Mouse (Mus musculus): ENCODE measurements around the gene Sox5.

The Sox5 gene

DNA sequence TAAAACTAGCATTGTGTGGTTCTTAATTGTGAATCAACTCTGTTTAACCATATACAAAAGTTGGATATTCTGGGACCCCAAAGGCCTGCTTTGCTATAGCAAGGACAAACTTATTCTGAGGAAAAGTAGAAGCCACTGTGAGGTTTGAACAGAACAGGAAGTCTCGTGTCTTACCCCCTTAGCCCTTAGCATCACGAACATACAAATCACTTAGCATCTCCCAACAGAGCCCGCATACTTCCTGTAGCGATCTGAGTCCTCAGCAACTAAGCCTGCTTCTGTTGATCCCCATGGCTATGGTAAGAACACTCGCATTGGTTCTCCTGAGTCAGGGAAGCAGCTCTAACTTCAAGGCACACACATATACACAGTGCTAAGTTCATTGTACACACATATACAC is 337.4 kb downstream of the Sox5 start:
- no peak for DNase-seq (ENCODE audit: low read depth, low spot score)

DNA sequence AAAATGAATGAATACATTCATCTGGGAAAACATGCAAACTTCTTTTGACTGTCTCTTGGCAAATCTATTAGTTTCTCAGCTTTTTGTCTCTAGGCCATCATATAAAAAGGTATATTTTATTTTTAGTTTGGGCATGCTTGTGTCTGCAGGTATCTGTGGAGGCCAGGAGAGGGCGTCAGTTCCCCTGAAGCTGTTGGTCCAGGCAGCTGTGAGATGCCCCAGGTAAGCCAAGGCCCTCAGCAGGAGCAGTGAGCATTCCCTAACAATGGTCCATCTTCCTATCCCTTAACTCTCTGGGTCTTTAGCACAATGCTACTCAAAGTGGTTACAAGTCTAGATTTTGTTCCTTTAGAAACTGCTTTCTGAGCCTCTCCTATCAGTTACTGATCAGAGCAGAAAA is 338.1 kb downstream of the Sox5 start:
- peak; percentile 52 for DNase-seq (ENCODE audit: low read depth, low spot score)

DNA sequence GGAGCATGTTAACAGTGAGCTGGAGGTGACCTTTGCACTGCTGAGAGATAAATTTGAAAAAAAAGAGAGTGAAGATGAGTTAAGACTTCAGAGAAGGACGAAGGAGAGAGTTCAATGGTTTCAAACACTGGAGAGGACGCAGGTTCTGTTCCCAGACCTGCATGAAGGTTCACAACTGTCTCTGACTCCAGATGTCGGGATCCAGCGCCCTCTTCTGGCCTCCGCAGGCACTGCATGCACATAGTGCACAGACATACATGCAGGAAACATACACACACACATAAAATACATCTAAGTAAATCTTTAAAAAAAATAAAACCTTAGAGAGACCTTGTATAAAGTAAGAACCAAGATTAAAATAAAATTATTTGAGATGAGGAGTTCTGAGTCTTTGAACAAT is 352.5 kb downstream of the Sox5 start:
- peak; percentile 59 for DNase-seq (ENCODE audit: low read depth, low spot score)

DNA sequence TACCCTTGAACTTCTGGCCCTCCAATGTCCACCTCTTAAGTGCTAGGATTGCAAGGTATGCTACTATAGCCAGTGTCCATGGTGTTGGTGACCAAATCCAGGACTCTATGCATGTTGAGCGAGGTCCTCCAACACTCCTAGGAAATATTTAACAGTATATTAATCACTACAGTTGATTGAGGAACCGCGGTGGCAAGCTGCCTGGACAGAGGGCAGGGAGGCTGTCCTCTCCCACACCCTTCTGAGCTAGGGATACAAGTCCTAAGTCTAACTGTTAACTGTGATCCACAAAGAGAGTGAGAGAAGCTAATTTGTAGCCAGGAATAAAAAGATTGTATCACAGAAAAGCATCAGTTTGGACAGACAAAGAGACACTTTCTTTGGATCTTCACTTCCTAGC is 373.7 kb downstream of the Sox5 start:
- DNase-seq (ENCODE audit: low read depth, low spot score): no peak

DNA sequence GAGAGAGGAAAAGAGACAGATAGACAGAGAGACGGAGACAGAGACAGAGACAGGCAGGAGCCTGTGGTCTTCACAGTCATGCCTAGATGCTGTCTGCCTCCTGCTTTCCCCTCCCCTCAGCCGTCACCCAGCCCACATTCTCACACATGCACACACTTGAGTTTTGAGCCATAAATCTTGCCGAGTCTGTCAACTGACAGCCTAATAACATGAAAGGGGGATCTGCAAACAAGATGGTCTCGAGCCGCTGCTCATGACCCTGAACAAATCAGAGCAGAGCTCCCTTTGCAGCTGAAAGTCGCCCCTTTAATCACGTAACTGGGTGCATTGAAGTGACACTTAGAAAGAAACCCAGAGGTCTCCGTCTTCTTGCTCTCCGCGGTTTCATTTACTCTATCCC is 383.7 kb downstream of the Sox5 start:
- DNase-seq (ENCODE audit: low read depth, low spot score): no peak

DNA sequence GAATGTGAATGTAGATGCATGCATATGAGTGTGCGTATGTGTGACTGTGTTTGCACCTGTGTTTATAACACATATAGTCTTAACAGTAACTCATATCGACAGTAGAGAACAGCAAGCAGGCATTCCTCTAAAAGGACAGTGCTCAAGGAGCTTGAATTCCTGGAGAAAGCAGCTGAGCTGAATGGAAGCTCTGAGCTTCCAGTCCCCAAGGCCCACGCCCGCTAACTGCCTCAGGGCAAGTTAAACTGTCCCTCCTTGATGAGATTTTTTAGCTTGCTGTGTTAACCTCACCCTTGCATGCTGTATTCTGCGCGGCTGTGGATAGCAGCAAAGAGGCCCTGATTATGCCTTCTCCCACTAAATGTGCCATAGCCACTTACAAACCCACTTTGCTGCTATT is 388.6 kb downstream of the Sox5 start:
- DNase-seq (ENCODE audit: low read depth, low spot score): peak; percentile 19

DNA sequence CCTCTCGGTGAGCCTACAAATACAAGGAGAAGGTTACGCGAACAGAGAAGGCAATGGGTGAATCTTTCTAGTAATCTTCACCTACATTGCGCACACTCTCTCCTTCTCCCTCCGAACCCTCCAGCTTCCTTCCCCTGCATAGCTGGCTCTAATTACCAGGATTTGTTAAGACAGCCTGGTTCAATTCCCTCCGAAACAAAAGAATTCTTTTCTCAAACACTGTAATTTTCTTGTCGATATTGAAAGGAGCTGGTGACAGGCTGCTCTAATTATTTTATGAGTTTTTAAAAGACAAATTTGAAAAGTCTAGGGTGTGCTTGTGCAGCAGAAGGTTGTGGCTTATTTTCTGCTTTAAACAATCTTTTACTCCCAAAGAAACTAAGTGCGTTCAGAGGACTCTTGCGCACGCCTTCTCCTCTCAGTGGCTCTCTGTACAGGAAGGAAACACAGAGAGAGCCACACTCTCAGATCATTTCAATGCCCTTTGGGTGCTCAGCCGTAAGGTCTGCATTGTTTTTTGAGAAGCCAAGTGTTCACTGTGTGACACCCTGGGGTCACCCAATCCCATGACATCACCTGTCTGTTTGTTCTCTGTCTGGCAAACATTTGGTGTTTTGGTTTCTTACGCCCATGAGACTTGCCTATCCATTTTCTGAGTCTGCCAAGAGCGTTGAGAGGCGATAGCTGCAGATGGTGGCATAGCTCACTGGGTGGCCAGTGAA is 392.3 kb downstream of the Sox5 start:
- DNase-seq (ENCODE audit: low read depth, low spot score): no peak

DNA sequence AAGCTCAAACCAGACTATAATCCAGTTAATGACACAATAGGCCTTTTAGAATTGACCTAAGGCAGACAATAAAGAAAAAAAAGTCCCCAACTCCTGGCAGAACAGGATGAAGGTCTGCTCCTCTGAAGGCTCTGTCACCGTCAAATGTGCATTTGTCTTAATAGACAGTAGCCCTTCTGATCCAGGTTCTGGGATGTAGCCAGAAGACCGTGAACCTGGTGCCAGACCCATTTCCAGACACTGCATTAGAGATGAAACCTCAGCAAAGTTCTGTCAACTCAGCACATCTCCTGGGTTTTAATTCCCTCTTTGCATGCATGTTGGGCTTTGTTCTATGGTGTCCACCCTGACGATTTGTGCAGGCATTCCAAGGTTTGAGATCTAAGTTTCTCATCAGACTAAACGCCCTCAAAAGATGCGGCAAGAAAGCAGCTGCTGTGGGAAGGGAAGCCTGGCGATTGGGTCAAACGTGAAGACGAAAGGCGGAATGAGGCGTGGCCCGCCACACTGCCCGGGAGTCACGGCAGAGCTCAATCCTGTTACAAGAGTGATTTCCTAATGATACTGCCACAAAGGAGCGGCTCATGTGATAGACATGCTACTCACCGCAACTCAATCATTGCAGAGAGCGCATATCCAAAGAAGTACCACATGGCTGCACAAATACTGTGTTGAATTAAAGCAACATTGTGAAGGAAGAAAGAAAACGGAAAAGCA is 394.1 kb downstream of the Sox5 start:
- peak; percentile 18 for DNase-seq (ENCODE audit: low read depth, low spot score)

DNA sequence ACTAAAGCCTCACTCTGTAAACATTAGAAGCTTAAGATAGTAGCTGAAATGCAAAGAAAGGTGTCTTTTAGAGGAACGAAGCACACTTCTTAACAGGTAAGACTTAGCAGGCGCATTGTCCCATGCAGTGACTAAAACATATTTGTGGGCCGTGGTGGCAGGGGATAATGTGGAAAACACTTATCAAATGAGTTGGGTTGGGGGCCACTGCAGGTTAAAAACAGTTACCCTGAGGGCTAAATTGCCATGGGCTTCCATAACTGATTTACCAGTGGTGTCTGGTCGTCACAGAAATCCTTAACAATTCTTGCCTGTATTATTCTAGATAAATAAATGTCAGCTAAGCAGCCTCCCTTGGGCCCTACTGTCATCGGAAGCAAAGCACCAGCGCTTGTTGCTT is 401.1 kb downstream of the Sox5 start:
- DNase-seq (ENCODE audit: low read depth, low spot score): no peak

DNA sequence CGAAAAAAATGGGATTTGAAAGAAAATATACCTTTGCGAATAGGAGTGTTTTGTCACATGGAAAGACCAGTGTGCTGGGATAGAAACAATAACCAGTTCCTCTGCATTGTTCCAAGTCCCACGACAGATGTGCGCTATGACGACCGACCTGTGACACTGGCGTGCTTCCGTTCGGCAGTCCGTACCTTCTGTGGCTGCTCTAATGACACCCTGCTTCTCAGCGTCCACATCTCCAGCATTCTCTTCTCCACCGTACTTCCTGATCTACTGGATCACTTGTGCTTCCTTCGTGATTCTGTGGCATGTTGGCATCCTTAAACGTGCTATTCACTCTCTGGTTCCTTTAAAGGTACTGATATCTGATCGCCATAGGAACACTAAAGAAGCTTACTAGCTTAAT is 401.6 kb downstream of the Sox5 start:
- DNase-seq (ENCODE audit: low read depth, low spot score): no peak

DNA sequence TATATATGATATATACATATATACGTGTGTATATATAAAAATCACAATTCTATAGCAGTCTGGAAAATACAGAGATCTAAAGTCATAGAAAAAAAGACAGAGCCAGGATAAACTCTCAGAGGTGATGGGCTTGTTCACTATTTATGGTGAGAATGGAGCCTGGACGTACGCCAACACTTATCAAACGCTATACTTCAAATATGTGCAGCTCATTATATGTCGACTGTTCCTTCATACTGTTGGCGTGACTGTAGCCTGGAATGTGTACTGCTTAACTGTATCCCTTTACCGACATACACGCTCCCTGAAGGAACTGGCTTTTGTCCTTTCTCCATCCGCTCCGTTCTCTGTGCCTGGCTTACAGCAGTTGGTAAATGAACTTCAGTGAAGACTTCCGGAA is 407.0 kb downstream of the Sox5 start:
- DNase-seq (ENCODE audit: low read depth, low spot score): no peak

DNA sequence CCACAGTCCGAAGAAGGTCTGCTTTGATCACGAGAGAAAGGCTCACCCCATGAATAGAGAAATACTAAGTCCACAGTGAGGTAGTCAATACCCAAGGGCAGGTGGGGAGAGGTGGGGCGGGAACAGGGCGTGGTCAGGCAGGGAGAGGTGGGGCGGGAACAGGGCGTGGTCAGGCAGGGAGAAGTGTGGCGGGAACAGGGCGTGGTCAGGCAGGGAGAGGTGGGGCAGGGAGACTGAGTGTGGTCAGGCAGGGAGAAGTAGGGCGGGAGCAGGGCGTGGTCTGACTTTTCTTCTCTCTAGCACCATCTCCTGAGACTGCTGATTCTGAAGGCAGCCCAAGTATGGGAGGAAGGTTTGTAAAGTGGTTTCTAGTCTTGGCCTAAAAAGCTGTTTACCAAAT is 411.1 kb downstream of the Sox5 start:
- peak; percentile 95 for DNase-seq (ENCODE audit: low read depth, low spot score)

DNA sequence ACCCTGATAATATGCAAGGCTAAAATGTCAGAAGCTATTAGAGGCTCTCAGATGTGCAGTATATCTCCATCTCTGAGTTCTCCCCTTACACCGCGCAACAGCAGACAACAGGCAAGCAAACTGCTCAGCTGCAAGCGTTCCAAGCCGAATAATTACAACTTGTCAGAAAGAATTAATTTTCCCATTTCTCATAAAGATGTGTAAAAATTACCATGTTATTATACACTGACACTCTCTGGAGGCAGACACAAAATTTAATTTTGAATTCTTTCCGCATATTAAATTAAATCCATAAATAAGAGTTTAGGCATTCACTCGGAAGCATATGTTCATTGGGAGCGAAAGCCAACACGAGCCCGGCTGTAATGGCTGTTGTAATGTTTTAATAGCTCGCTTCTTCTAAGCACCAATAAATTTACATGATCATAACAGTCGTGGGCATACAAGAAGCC is 414.1 kb downstream of the Sox5 start:
- DNase-seq (ENCODE audit: low read depth, low spot score): no peak

DNA sequence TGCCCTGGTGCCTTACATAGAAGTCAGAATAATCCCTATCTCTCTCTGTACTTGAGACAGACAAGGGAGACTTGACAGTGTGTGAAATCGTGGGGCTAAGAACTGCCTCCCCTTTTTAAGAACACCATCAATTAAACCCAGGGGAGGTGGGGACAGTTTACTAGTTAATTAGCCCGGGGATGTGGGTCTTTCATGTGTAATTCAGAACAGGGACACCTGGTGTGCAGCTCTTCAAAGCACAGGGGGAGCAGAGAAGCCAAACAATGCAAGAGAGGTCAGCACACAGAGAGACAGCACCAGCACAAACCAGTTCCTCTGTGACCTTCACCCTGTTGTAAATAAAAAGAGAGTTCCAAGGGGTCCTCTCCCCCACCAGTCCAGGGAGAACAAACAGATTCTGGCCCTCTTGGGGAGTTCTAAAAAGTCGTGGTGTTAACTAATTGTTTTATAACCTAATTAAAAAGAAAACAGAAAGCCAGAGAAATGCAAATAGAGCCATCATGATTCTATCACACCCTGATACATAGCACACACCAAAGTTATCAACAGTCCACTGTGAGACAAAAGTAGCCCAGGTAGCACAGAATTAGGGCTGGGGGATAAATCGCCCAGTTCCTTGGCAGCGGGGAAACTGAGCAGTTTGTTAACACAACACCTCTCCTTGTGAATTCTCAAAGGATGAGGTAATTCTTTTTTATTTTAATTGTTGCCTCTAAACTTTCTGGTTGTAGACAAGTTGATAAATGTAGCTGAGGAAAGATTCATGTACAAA is 420.3 kb downstream of the Sox5 start:
- DNase-seq (ENCODE audit: low read depth, low spot score): peak; percentile 99

DNA sequence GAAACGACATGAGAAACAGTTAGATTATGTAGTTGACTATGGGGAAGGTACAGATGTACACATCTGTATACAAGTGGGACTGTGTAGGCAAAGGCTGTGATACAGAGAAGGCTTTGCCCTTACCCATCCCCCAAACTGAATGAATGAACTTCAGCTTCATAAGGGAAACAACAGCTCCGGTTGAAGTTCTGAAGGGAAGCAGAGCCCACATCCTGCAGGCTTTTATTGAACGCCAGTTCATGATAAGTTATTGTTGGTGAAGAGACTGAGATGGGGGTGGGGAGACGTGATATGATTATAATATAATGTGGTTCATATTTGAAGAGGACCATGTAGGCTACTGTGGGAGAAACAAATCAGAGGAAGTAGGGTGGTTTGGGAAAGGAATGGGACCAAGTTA is 424.7 kb downstream of the Sox5 start:
- DNase-seq (ENCODE audit: low read depth, low spot score): no peak

DNA sequence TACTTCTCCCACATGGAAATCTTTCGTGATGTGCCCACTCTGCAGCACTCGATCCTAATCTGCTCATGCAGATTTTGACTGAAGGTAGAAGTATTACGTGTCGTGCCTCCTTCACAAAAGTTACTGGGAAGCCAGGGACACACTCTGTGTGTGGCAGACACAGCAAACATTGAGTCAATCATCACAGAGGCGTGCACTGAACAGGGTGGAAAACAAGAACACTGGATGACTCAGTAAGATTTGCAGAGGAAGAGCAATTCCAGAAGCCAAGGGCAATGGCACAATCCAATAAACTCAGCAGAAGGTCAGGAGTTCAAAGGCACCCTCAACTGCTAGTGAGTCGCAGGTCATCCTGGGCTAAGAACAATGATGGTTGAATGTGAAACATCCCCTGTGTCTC is 430.7 kb downstream of the Sox5 start:
- no peak for DNase-seq (ENCODE audit: low read depth, low spot score)

DNA sequence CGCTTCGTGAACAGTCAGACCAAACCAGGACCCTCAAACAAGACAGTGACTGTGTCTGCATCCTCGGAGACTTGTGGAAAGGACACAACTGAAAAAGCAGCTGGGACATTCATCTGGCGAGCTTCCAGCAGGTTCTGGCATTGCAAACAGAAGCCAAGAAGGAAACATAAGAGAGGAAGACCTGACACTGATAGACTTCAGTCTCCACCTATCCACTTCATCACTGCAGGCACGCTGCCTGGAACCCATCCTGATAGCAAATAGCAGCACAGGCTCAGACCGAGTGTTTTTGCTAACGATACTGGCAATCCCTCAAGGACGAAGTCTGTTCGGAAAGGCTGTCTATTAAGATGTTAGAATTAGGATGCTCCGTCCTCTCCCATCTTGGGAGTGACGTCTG is 438.4 kb downstream of the Sox5 start:
- DNase-seq (ENCODE audit: low read depth, low spot score): no peak

DNA sequence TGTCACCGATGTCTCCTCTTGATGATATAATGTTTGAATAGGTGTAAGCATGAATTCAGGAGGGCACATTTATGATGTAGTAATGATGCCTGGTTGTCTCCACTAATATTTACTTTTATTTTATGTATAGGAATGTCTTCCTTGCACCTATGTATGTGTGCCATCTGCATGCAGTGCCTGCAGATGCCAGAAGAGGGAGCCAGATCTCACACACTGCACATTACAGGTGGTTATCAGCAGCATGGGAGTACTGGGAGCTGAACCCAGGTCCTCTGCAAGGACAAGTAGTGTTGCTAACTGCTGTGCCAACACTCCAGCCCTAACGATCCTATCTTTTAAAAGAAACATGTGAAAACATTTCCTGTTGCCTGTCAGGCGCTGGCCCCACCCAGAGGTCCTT is 442.2 kb downstream of the Sox5 start:
- peak; percentile 35 for DNase-seq (ENCODE audit: low read depth, low spot score)

DNA sequence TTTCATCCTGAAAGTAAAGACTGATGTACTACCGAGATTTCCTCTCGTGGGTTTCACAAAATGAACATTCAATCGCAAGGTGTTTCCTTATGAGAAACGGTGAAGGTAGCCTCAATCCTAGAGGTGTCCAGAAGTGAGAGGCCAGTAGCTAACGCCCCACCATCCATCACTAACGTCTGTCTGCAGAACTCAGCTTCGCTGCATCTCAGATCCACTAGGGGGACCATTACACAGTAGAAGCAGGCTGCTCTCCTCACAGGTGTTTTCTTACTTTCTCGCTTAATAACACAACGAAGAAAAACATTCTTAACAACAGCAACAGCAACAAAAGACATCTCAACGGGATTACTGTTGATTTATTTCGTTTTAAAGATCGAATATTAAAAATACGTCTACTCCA is 442.8 kb downstream of the Sox5 start:
- peak; percentile 65 for DNase-seq (ENCODE audit: low read depth, low spot score)

DNA sequence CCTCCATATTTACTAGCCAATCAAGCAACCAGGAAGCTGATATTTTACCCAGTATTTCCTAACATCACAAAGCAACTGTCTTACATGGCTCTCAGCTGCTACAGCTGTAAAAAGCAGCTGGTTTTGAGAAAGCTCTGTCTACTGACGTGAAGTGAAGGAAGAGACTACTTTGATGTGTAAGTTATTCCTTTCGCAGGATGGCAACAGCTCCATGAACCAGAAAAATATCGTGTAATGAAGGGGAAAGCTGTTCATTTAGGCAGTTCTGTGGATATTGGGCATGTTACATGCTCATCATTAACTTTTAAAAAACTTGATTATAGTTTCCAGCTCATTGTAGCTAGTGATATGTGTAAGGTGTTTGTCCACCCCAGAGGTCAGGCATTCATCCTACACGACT is 443.6 kb downstream of the Sox5 start:
- DNase-seq (ENCODE audit: low read depth, low spot score): no peak

DNA sequence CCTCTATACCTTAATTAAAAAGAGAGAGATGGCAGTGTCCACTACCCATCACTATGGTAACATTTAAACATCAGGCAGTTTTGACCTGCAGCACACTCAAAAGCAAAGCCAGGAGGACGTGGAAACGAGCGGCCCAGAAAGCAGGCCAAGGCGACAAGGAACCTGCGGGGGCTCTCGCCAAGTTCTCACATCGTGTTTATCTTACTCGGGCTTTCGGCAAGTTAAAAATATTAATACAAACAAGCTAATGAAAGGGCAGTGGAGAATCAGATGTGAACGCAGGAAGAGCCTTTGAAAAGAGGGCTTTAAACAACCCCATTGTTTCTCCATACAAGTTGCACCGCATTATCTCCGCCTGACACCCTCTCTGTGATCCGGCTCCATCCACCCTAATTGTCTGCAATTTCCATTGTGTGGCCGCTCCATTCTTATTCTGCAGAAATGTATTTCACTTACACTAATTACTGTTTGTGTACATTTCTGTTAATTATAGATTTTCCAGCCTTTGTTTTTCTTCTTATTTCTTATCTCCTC is 444.3 kb downstream of the Sox5 start:
- DNase-seq (ENCODE audit: low read depth, low spot score): no peak

DNA sequence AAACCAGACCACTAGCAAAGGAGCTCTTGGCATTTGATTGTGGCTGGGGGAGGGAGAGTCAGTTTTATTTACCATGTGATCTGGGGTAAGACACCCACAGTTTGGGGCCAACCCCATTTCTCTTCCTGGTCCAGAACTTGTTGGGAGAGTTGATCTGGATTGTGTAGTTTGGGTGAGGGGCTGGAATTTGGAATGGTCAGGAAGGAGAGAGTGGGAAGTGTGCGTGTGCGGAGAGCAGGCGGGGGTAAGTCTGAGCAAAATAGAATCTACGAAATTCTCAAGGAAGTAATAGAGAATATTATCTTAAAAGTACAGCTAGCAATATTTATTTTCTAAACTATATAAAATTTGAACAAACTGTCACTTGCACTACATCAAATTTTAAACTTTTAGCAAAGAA is 445.0 kb downstream of the Sox5 start:
- DNase-seq (ENCODE audit: low read depth, low spot score): no peak

All from ES-CJ7 (cell line).